Mouse (Mus musculus) CH12.LX (cell line): ENCODE measurements around the gene Clmn.

Experiments used
- BHLHE40 ChIP-seq: IDR thresholded peaks from 2 replicates; pipeline ENCODE4 v1.6.1; 2011; ENCODE audit warnings: mild to moderate bottlenecking, low read depth, low read length, improper control_type of control experiment
- MAFK ChIP-seq: IDR thresholded peaks from 2 replicates; pipeline ENCODE4 v1.6.1; 2011; ENCODE audit warnings: low read length, improper control_type of control experiment; ENCODE audit not compliant: insufficient replicate concordance
- RAD21 ChIP-seq: IDR thresholded peaks from 2 replicates; pipeline ENCODE4 v1.6.1; 2011; ENCODE audit warnings: low read depth, mild to moderate bottlenecking, low read length, improper control_type of control experiment, moderate library complexity
- ZKSCAN1 ChIP-seq: IDR thresholded peaks from 2 replicates; pipeline ENCODE4 v1.6.1; 2012; ENCODE audit warnings: low read depth, inconsistent platforms, low read length, improper control_type of control experiment, borderline replicate concordance

GRCm38 (mm10) chr12:104876053-104876452 is 11.2 kb upstream of the Clmn start:
- TF ChIP-seq RAD21: no peak
- no peak for TF ChIP-seq ZKSCAN1
- no peak for TF ChIP-seq MAFK
- TF ChIP-seq BHLHE40: no peak
